Mouse (Mus musculus): ENCODE results near the gene Fig4.

DNA sequence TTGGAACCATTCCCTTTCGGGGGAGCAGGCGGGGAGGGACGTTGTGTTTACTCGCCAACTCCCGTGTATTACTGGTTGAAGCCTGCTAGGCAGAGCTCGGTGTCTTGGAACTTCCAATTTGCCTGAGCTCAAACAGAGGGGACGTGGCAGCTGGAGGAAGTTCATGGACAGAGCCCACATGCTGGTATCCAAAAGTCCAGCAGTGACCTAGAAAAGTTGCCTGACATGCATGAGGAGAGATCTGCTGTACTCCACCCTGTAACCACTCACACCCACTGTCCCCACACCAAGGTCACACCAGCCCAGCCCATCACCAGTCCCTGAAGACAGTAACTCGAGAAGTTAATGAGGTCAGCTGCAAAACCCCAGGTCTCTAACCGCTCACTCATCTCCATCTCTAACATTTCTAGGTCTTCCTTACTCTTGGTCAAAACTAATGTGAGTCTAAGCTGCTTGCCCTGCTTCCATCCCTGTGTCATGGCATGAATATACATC, 1.9 kb upstream of the Fig4 start:
- TF ChIP-seq POLR2A (IDR thresholded peaks at IDR 0.05; ENCODE audit: insufficient read length, low read depth) = no peak
- TF ChIP-seq MYOG (IDR thresholded peaks at IDR 0.05; ENCODE audit: control insufficient read depth in 1 of 3, insufficient read depth in 1 of 3, insufficient read length in 2 of 3, low read depth in 2 of 3) = no peak
- TF ChIP-seq MAX (IDR thresholded peaks at IDR 0.05; ENCODE audit: low read depth) = no peak
- no peak for TF ChIP-seq SRF (IDR thresholded peaks at IDR 0.05; ENCODE audit: control insufficient read depth, insufficient read length, low read depth)
- TF ChIP-seq REST (IDR thresholded peaks at IDR 0.05; ENCODE audit: insufficient read depth, insufficient read length) = no peak

Measured in myocyte (in vitro differentiated cells).